Mouse (Mus musculus) embryonic facial prominence, embryonic 10.5 days (tissue): Measurements from ENCODE around the gene Eapp. TPM values are rescaled to one million over a fixed set of nuclear protein-coding genes. Genes with fewer than 3 reads are reported as not detected.
"Not testable (repeated sequence)": the region's sequence is repeated elsewhere in the genome, so short reads cannot be mapped to it uniquely, and the experiment has no call there.

ENCODE experiments used
- DNase-seq: peaks from one replicate; pipeline ENCODE4 v3.0.0-alpha.2; 2017; ENCODE audit warnings: low spot score
- H3K27ac ChIP-seq: fragments of 300-500 bp; sonication (generic); replicated peaks from 2 replicates; pipeline ENCODE4 v1.5.1; 2016; ENCODE audit warnings: mild to moderate bottlenecking
- H3K27me3 ChIP-seq: fragments of 300-500 bp; sonication (generic); replicated peaks from 2 replicates; pipeline ENCODE4 v1.6.1; 2016; ENCODE audit warnings: low read depth, mild to moderate bottlenecking; ENCODE audit not compliant: poor library complexity, severe bottlenecking
- H3K36me3 ChIP-seq: fragments of 300-500 bp; sonication (generic); replicated peaks from 2 replicates; pipeline ENCODE4 v1.6.1; 2016; ENCODE audit warnings: mild to moderate bottlenecking, moderate library complexity
- H3K4me1 ChIP-seq: fragments of 300-500 bp; sonication (generic); 2 replicates; pipeline ENCODE4 v1.6.1; 2016
- H3K4me3 ChIP-seq: fragments of 300-500 bp; sonication (generic); 2 replicates; pipeline ENCODE4 v1.5.1; 2016; ENCODE audit warnings: mild to moderate bottlenecking, moderate library complexity
- H3K9me3 ChIP-seq: fragments of 300-500 bp; sonication (generic); 2 replicates; pipeline ENCODE4 v1.6.1; 2016; ENCODE audit warnings: mild to moderate bottlenecking
- WGBS: fragments of 180-500 bp; shearing (Covaris S2); methylation state at CpG from one replicate; pipeline ENCODE4 v1.1.7; 2016; 5-methylcytosine and 5-hydroxymethylcytosine counted together
- polyA plus RNA-seq: library from polyadenylated mRNA; unstranded; fragments of >200 nt; fragmentation: Nextera tagmentation; extraction: Ambion mirVana; gene quantifications from 2 replicates; pipeline ENCODE4 v1.2.1, GENCODE M21; 2016

Eapp gene
- polyA plus RNA-seq, 1 experiment from 2014 or later = 64.4 TPM

DNA sequence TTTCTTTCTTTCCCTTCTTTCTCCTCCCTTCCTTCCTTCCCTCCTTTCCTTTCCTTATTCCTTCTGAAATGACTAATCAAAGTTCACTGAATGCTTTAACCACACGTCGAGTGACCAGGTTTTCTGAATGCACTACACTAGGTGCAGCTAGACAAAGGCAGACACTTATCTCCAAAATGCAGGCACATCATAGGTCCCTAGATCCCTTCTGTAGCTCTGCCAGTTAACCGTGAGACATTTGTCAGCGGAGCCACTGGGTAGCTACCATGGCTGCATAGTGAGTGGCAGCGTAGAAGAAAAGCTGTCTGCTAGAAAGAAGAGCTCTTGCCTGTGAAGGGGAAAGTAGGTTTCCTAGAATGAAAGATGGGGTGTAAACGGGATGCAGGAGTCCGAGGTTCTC is 3.7 kb upstream of the Eapp start:
- no peak for DNase-seq
- Histone ChIP-seq H3K27ac (no peak overlapping the region), H3K4me3 (no peak overlapping the region), H3K9me3 (no peaks in the 10 kb centered on the region), H3K4me1 (peaks cover 4% of the 10 kb centered on the region), H3K27me3 (no peaks in the 10 kb centered on the region), H3K36me3 (no peaks in the 10 kb centered on the region)
- WGBS = 81% methylated on average over 7 of the region's 7 CpGs

DNA sequence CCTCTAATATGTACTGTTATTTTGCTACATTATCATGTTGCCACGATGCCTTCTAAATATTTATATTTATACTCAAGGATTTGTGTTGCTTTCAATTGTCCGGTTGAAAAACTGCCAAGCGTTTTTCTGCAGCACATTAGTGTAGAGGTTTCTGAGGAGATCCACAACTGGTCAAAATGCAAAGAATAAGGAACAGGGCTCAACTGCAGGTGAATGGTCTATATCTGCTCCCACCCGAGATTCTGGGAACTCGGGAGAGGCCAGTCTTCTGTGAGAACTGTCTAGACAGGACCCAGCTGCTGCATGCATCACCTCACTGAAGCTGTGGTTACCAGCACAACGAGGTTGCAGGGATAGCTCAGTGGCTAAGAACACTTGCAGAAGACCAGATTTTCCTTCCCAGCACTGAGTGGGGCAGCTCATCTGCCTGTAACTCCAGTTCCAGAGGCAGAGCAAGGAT is 2.1 kb upstream of the Eapp start:
- Histone ChIP-seq H3K4me3 (no peak overlapping the region), H3K9me3 (no peaks in the 10 kb centered on the region), H3K27me3 (no peaks in the 10 kb centered on the region), H3K4me1 (peaks cover 4% of the 10 kb centered on the region), H3K27ac (no peak overlapping the region), H3K36me3 (no peaks in the 10 kb centered on the region; the same call in 1 of the 2 replicates)
- 62% methylated on average over 6 of the region's 6 CpGs for WGBS
- no peak for DNase-seq

DNA sequence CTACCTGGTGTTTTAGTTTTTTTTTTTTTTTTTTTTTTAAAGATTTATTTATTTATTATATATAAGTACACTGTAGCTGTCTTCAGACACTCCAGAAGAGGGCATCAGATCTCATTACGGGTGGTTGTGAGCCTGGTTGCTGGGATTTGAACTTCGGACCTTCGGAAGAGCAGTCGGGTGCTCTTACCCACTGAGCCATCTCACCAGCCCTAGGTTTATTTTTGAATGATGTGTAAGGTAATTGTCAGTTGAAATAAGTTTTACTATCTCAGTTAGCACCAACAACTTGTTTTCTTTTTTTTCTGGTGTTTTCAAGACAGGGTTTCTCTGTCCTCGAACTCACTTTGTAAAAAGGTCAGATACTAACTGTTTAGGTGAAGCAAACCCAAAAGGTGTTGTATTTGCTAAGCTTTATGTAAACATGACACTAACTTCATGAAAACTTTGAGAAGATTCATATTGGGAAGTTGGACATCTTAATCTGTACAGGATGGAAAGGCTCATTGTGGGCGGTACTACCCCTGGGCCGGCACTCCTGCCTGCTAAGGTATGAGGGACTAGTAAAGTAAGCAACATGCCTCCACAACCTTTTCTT is 1.4 kb upstream of the Eapp start:
- H3K36me3 ChIP-seq = peaks cover 7% of the 10 kb centered on the region
- no peak overlapping the region for H3K4me3 ChIP-seq
- WGBS = 11% methylated on average over 7 of the region's 7 CpGs
- DNase-seq = peak; percentile 21
- no peak overlapping the region for H3K27ac ChIP-seq
- H3K27me3 ChIP-seq = no peaks in the 10 kb centered on the region
- H3K9me3 ChIP-seq = no peaks in the 10 kb centered on the region
- H3K4me1 ChIP-seq = peaks cover 4% of the 10 kb centered on the region

DNA sequence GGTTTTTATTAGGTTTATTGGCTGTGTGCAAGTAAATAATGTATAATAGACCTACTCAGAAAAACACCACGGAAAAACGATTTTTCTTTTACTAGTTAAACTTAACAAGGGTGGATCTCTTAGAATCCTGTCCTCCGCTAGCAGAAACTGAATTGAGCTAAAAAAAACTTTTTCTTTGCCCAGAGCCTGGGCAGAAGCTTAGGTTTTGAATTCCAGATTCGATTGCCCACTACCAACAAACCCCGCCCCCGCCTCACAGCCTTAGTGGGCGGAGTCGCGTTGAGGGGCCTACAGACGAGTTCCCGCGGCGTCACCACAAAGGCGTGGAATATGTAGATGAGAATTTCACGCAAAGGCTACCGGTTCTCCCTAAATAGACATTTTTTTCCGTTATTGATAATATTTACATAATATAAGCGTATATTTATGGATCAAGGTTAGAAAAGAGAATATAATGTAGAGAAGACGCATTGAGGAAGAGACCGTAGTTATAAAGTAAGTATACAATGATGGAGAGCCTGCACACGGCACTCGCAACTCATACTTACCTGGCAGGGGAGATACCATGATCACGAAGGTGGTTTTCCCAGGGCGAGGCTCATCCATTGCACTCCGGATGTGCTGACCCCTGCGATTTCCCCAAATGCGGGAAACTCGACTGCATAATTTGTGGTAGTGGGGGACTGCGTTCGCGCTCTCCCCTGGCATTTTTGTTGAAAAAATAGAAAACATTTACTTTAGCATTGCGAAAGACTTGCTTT is 725 bp upstream of the Eapp start:
- H3K27me3 ChIP-seq = no peaks in the 10 kb centered on the region
- DNase-seq = peak; percentile 95
- peaks cover 14% of the 10 kb centered on the region for H3K36me3 ChIP-seq
- H3K9me3 ChIP-seq = no peaks in the 10 kb centered on the region
- WGBS = under 1% methylated on average over 32 of the region's 32 CpGs
- peaks cover 4% of the 10 kb centered on the region for H3K4me1 ChIP-seq
- H3K4me3 ChIP-seq = peak overlapping the region; percentile 86
- peak overlapping the region; percentile 95 for H3K27ac ChIP-seq

DNA sequence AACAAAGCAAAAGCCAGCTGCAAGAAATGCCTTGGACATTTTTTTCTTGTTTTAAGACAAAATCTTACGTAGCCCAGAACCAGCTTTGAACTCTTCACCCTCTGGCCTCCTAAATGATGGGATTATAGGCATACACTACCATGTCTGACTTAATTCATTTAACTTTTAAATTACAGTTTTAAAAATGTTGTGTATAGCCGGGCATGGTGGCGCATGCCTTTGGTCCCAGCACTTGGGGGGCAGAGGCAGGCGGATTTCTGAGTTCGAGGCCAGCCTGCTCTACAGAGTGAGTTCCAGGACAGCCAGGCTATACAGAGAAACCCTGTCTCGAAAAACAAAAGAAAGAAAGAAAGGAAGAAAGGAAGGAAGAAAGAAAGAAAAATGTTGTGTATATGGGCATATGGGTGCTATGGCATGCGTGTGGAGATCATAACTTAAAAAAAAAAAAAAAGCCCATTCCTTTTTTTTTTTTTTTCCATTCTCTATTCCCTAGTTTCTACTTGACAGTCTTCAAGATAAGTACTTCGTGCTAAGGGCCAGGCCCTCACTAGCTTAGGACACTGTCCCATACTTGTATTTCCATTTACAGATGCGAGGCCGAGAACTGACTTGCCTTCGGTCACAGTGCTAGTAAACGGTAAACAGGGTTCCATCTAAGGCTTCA is 718 bp downstream of the Eapp start:
- Histone ChIP-seq H3K4me1 (peaks cover 4% of the 10 kb centered on the region), H3K4me3 (peak overlapping the region; percentile 86), H3K36me3 (peaks cover 28% of the 10 kb centered on the region), H3K27ac (peak overlapping the region; percentile 95), H3K27me3 (no peaks in the 10 kb centered on the region), H3K9me3 (no peaks in the 10 kb centered on the region)
- 43% methylated on average over 12 of the region's 12 CpGs for WGBS
- no peak for DNase-seq

DNA sequence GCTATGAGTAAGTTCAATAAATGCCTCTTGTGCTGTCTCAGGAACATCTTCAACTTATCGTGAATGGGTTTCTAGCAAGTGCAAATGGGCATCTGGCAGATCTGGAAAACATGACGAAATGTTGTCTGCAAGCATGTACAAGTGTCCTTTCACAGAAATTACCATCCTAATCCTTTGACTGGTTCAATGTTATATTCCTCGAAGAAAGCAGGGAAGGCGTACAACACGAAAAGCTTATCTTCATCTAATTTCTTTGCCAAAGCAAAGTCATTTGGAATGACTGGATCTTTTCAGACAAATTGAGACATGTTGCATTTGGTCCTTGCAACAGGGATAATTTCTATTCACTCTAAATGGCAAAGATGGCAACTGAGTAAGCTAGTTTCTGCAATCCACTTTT is 6.6 kb downstream of the Eapp start:
- Histone ChIP-seq H3K27ac (no peak overlapping the region), H3K36me3 (peaks cover 85% of the 10 kb centered on the region), H3K9me3 (no peaks in the 10 kb centered on the region), H3K27me3 (no peaks in the 10 kb centered on the region), H3K4me1 (no peaks in the 10 kb centered on the region), H3K4me3 (no peak overlapping the region)
- WGBS = 96% methylated on average over 5 of the region's 5 CpGs
- no peak for DNase-seq

DNA sequence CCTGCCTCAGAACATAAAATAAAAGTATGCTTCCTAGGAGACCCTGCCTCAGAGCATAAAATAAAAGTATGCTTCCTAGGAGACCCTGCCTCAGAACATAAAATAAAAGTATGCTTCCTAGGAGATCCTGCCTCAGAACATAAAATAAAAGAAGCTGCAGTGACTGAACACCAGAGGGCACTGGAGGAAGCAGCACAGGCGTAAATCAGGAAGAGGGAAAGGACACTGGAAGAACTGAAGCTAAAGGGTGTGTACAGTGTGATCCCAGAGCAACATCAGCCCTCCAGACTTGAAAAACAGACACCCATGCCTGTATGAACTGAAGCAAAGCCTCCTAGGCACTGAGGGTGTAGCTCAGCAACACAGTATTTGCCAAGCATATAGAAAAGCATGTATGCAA is 12.5 kb downstream of the Eapp start:
- H3K4me1 ChIP-seq = no peaks in the 10 kb centered on the region
- H3K4me3 ChIP-seq = no peak overlapping the region
- peaks cover 57% of the 10 kb centered on the region for H3K36me3 ChIP-seq
- H3K27me3 ChIP-seq = no peaks in the 10 kb centered on the region
- no peaks in the 10 kb centered on the region for H3K9me3 ChIP-seq
- DNase-seq = no peak
- no peak overlapping the region for H3K27ac ChIP-seq
- WGBS = 30% methylated on average over 1 of the region's 1 CpGs

DNA sequence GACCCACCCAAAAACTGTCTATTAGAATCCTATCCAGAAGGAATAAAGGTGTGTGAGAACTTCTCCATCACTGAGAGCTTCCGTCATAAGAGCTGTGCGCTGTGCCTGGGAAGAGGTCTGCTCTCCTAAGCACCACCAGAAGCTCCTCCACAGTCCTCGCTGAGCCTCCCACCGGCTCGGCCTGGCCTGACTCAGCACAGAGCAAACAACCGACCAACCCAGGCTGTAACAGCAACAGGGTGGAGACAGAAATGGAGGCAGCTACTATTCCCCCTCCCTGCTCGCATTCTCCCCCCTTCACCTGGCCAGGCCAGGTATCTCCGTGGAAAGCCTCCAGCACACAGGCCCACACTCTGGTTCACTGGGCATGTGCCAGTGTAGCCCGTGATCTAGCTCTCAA is 19.0 kb downstream of the Eapp start:
- Histone ChIP-seq H3K4me3 (no peak overlapping the region), H3K4me1 (no peaks in the 10 kb centered on the region), H3K27me3 (no peaks in the 10 kb centered on the region), H3K9me3 (no peaks in the 10 kb centered on the region), H3K36me3 (peaks cover 72% of the 10 kb centered on the region), H3K27ac (no peak overlapping the region)
- DNase-seq = no peak
- 96% methylated on average over 9 of the region's 9 CpGs for WGBS

GRCm38 (mm10) chr12:54675396-54675795 is 20.3 kb downstream of the Eapp start:
- no peaks in the 10 kb centered on the region for H3K4me1 ChIP-seq
- WGBS = 95% methylated on average over 4 of the region's 4 CpGs
- no peak overlapping the region for H3K4me3 ChIP-seq
- no peak overlapping the region for H3K27ac ChIP-seq
- peaks cover 80% of the 10 kb centered on the region for H3K36me3 ChIP-seq
- H3K9me3 ChIP-seq = no peaks in the 10 kb centered on the region
- no peak for DNase-seq
- no peaks in the 10 kb centered on the region for H3K27me3 ChIP-seq

GRCm38 (mm10) chr12:54671262-54671661 is 24.4 kb downstream of the Eapp start:
- Histone ChIP-seq H3K27ac (no peak overlapping the region), H3K36me3 (peaks cover 77% of the 10 kb centered on the region), H3K4me1 (no peaks in the 10 kb centered on the region), H3K27me3 (no peaks in the 10 kb centered on the region), H3K9me3 (no peaks in the 10 kb centered on the region), H3K4me3 (no peak overlapping the region)
- 94% methylated on average over 4 of the region's 4 CpGs for WGBS
- DNase-seq = no peak

DNA sequence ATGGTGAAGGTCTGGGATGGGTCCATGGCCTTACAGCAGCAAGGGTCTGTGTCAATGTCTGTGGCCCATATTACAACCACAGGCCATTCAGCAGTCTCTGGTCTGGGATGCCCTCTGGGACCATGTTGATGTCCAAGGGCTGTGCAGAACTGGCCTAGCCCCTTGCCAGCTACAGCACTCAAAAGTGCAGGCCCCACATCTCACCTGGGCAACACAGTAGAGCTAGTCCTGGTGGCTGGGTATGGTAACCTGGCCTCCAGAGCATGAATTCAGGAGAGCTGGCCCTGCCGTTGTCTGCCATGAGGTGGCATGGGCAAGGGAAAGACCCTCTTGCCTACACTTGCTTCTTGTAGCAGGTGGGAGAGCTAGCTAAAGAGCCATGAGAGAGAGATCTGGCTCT is 27.6 kb downstream of the Eapp start:
- no peaks in the 10 kb centered on the region for H3K4me1 ChIP-seq
- DNase-seq = no peak
- no peak overlapping the region for H3K4me3 ChIP-seq
- no peaks in the 10 kb centered on the region for H3K9me3 ChIP-seq
- peaks cover 47% of the 10 kb centered on the region for H3K36me3 ChIP-seq
- WGBS = 92% methylated on average over 1 of the region's 1 CpGs
- no peaks in the 10 kb centered on the region for H3K27me3 ChIP-seq
- H3K27ac ChIP-seq = no peak overlapping the region

- 84% methylated on average over 6 of the region's 6 CpGs for WGBS
- Histone ChIP-seq H3K27ac (no peak overlapping the region), H3K36me3 (peaks cover 24% of the 10 kb centered on the region), H3K4me3 (no peak overlapping the region), H3K9me3 (no peaks in the 10 kb centered on the region), H3K27me3 (no peaks in the 10 kb centered on the region), H3K4me1 (no peaks in the 10 kb centered on the region)
- DNase-seq = no peak
Measured at GRCm38 (mm10) chr12:54665526-54665925, 30.2 kb downstream of the Eapp start.

DNA sequence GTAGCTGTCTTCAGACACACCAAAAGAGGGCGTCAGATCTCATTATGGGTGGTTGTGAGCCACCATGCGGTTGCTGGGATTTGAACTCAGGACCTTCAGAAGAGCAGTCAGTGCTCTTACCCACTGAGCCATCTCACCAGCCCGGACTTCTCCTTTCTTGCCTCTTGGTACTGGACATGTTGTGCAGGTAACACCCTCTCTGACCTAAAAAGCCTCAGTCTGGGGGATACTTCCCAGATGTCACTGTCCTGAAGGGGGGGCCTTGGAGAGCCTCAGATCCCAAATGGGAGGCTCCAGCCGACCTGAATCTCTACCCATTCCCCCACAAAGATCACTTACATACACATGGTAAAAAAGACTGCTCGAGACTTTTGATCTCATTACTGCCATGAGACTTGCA is 34.2 kb downstream of the Eapp start:
- WGBS = 81% methylated on average over 5 of the region's 5 CpGs
- not testable (repeated sequence) for DNase-seq, H3K9me3 ChIP-seq

More for the DNA sequence above, 34.2 kb downstream of the Eapp start:
- H3K36me3 ChIP-seq, H3K27me3 ChIP-seq, H3K4me1 ChIP-seq, H3K4me3 ChIP-seq, H3K27ac ChIP-seq: not testable (repeated sequence)
